Mouse (Mus musculus): ENCODE results near the gene Ube2cbp.

Gene Ube2cbp

DNA sequence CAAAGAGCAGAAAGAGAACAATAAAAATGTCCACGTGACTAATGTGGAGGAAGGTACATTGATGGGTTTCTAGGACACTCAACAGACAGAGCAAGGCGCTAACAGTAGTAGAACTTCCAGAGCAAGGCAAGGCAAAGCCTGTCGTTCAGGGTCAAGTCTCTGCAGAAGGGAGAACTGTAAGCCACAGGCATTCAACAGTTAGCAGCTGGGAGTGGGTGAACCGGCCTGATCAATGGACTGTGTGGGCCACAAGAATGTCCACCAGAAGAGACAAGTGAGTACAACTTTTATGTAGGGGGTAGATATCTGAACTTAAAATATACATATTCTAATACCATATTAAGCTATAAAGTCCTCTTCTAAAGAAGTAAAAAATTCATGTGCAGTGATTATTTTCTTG is 41.4 kb downstream of the Ube2cbp start:
- no peak for DNase-seq

DNA sequence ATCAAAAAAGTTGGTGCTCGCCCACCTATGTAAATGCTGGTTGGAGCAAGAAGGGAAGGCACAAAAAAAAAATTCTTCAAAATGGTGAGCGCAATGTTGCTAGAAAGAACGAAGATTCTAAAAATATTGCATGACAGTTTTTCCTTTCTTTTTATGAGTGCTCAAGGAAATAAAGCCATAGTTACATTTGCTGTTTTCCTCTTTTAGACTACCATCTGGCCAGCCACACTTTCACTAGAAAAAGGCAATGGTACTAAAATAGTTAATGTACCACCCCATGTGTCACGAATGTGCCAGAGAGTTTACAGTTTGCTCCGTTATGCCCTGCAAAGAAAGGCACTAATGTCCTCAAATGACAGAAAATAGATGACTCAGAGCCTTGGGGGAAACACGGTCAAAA is 45.4 kb downstream of the Ube2cbp start:
- no peak for DNase-seq

DNA sequence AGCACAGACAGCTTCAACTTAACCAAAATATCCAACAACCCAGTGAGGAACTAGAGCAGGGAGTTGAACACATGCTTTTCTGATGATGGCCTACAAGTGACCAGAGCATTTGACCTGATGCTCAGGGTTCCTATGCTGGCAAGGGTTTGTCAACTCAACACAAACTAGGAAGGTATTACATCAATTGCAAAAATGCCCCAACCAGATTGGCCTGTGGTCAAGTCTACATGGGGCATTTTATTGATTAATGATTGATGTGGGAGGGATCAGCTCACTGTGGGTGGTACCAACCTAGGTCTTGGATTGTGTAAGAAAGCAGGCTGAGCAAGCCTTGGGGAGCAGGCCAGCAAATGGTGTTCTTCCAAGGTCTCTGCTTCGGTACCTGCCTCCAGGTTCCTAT is 46.8 kb downstream of the Ube2cbp start:
- DNase-seq, result no peak

DNA sequence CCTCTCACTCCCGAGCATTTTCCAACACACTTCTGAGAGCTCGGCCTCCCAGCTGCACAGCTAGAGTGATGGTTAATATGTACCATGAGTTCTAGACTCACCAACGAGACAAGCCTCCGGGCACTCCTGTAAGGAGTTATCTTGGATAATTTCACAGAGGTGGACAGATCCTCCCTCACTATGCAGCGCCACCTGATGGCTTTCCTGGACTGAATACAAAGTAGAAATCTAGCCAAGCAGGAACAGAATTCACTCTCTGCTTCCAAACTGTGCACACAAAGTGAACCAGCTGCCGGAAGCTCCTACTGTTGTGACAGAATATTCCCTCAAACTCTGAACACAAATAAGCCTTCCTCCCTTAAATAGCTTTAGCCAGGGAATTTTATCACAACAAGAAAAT is 69.0 kb downstream of the Ube2cbp start:
- DNase-seq, result no peak

DNA sequence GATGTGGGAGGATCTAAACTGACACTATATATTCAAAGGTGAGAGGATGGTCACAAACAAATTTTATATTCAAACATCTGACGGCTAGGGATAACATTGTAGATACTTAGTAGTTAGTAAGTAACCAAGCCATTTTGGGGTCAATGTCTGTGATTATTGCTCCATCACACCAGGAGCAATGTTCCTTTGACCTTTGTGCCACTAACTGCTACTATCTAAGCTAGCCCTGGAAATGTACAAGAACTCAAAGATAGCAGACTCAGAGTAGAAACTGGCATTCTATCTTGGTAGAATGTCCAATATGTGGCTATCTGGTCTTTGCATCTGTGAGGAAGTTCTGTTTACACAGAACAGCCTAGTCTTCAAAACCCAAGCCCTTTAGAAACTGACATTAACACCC is 69.7 kb downstream of the Ube2cbp start:
- DNase-seq, result no peak

DNA sequence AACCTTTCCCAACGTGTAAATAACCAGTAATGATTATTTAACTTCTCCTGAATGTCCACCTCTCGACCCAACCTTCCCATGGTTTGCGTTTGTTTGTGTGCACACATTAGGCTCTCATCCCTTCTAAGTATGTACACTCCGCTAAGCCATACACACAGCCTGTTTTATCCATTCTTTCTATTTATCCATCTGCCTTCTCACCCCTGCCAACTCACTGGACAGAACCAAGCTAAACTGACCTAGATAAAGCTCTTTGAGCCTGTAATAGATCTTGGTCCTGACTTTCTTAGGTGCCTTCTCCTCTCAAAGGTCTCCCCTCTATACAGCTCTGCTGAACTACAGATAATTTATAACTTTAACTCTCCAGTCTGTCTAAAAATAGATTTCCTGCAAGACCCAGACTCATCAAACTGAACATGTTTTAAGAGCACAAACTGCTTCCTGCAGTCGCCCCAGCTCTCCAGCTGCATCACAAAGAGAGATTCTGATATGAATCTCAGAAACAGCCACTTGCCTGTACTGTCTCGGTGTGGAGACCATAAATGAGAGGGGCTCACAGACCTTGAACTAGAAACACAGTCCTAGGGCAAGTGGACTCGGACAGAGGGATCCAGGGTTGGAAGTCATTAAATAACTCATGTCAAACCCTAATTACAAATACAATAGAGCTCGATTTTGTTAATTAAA is 71.0 kb downstream of the Ube2cbp start:
- no peak for DNase-seq

DNA sequence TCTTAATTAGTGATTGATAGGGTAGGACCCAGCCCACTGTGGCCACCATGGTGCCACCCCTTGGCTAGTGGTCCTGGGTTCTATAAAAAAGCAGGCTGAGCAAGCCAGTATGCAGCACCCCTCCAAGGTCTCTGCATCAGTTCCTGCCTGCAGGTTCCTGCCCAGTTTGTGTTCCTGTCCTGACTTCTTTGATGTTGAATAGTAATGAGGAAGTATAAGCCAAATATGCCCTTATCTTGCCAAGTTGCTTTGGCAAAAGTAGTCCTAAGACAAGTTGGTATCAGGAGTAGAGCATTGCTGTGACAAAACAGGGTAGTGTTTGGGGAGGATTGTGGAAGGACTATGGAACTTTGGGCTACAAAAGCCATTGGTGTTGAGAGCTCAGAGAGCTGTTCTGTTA is 73.3 kb downstream of the Ube2cbp start:
- DNase-seq, result no peak

DNA sequence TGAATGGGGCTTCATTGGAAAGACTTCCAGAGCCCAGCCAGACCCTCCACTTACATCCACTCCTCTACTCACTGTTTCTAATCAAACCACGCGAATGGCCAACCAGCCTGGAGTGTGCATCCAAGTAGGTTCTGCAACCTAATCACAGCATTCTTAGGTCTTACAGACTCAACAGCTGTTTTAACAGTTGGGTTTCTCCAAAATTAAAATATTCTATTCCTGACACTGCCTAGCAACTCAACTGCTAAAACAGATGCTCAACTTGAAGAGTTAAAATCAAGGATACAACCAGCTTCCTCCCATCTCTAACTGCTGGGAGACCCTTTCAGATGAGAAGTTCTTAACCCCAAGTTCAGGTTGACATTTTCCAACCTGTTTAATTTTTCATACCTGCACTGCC is 74.0 kb downstream of the Ube2cbp start:
- DNase-seq, result no peak

DNA sequence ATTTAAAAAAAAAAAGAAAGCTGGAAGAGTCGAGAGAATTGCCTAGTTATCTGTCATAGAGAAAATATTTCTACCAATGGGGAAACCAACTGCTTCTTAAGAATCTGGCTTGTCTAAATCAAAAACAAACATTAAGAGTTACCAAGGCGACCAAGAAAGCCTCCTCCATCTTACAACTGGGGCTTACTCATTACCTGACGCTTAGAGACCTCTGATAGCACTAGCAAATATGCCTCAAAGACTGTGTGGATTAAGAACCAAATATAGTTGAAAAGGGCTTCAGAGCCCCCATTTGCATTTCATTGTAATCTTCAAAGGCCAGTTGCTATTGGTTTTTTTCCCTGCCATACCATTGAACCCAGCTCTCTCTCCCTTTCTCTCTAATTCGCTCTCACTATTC is 76.2 kb downstream of the Ube2cbp start:
- no peak for DNase-seq

DNA sequence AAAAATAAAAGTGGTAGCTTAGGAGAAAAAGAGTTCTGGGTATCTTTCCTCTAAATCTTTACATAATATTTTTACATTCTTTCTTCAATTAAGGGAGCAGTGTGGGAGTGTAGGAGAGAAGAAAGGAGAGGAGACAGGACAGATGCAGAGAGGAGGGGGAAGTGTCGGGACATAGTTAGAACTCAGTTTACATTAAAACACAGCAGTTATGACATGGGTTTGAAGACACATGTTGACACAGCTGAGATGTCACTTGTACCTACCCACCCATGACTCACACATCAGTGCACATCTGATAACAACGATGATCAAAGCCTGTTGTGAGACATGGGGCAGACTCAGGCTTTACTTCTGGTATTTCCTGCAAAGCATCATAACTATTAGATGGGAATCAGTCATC is 87.8 kb downstream of the Ube2cbp start:
- no peak for DNase-seq

DNA sequence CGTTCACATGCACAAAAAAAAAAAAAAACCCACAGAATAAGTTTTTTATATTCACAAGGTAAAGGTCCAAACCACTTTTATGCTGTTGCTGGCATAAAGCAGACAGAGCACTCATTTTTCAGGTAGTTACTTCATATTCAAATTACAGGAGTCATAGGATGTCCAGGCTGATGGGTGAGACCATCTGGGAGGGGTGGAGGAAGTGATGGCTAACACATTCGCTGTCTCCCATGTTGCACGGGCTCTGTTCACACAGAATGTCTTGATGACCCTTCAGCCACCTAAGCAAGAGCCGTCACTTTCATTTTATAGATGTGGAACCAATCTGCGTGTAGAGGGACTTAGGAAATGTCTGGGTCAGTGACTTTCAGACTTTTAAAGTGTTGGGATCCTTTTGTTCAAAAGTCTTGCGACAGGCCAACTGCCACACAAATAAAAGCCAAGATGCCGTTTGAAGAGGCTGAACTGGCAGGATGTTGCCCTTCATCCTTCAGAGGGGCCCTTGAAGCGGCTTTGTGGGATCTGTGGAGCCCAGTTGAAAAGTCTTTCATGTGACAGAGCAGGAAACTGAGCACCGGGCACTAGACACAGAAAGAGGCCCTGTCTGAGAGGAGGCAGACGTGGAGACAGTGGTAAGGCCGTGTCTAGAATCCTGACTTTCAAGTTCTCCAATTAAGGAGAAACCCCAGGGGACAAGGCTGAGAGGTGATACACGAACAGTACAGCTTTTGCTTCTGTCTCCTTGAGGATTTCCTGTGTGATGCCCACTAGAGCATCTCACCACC is 91.8 kb downstream of the Ube2cbp start:
- no peak for DNase-seq

DNA sequence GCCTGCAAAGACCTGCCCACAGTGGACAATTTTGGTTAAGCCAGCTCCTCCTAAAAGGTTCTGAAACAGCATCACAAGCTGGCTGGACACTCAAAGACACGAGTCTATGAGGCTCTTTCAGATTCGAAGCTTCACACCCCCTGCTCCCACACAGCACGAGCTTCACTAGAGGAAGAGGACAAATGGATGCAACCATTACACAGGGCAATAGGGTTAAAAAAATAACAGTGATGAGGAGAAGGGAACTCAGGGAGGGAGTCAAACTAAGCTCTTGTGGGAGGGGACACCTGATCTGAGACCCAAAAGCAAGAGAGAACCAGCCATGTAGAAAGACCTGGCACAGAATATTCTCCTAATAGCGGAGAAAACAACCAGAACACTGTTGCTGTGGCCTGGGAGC is 95.5 kb downstream of the Ube2cbp start:
- DNase-seq, result no peak

DNA sequence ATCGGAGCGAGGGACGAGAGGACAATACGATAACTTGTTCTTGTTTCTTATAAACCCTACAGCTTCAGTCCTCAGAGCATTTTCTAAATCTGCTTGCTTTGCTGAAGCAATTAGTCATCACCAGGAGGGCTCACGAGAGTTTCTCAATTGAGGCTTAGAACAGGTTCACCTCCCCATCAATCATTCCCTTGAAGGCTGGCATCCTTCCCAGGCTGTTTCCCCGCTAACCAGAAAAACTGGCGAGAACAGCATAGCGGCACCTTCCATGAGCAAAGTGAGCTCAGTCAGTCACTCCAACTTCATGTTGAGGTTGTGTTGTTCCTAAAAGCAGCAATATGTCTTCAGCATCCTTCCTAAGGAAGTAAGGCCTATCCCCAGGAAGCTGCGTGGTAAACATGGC is 104.2 kb downstream of the Ube2cbp start:
- no peak for DNase-seq

DNA sequence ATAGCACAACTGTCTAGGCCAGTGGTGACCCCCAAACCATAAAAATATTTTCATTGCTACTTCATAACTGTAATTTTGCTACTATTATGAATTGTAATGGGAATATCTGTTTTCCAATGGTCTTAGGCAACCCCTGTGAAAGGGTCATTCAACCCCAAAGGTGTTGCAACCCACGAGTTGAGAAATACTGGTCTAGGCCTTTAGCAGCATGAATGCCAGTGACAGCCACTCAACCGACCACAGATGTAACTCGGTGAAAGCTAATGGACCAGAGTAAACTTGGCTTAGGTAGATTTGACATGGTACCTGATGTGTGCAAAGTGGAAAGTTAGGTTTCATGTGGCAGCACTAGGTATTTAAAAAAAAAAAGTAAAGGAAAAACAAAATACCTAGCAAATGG is 108.9 kb downstream of the Ube2cbp start:
- no peak for DNase-seq

DNA sequence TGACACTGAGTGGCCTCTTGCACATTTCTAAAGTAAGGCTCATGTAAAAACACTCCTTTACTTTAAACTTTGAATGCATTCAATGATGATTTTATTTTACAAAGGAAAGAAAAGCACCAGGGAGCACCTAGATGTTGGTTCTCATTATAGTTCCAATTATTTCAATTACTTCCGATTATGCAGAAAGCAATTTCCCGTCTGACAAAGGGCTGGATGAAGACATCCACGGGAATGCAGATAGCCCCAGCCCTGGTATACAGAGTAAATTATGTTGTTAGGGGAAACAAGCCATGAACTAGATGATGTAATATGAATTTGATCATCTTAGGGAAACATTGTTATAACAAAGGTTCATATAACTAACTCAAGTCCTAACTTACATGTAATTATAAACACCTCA is 113.3 kb downstream of the Ube2cbp start:
- DNase-seq, result no peak

DNA sequence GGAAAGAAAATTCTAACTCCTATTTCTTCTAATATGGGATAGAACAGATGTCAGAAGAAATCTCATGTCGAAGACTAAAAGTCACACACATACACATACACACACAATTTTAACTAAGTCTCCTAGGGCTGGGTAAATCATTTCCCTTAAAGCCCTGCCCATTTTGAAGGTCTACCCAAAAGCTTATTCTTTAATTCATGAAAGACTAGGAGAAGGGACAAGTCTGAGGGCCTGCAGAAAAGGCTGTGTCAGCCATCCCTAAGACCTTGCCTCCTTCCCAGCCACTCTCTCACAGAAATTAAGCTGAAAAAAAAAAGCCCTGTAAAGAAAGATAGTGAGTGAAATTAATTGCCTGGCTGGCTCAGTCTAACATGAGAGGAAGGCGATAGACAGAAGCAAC is 128.0 kb downstream of the Ube2cbp start:
- DNase-seq, result no peak

DNA sequence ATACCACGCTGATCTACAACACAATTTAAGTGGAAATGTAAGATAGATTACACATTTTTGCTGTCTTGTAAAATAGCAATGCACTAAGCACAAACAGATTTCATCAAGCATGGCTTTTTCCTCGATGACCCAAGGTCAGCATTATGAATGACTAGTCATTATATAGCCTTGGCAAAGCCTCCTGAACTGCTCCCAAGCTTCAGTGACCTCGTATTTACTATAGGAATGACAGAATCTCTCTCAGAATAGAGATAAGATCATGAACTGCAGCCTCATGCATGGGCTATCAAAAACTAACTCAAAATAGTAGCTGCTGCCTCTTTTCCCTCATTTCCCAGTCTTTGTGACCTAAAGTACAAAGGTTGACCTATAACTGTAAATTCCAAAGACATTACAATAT is 128.4 kb downstream of the Ube2cbp start:
- no peak for DNase-seq

DNA sequence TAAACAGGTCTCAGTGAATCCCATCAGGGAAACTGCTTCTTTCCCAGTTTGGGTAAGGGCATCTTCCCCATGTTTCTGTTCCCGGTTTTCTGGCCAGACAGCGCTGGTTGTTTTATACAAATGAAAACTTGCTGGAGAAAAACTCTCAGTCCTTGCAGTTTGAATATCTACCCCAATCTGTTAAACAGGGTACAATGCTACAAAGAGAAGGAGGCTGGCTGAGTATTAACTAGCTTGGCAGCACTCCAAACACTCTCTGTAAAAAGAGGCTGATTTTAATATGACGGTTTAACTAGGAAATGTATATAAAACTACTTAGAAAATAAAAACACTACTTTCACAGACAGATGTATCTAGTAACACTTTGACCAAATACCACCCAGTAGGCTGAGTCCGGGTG is 129.2 kb downstream of the Ube2cbp start:
- no peak for DNase-seq

DNA sequence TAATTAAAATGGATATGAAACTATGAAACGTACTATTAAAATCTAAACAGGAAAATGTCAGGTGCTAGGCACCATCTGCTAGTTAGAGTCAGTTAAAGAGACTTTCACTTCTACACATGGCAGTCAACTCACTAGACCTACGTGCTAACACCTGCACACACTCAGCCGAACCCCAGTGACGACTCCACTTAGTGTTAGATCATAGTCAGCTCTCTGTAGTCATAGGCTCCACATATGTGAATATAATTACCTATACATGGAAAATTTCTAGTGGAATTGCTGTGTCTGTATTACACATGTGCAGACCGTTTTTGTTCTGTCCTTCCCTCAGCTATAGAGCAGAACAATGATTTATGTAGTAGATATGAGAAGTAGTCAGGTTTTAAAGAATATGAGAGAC is 130.4 kb downstream of the Ube2cbp start:
- no peak for DNase-seq

DNA sequence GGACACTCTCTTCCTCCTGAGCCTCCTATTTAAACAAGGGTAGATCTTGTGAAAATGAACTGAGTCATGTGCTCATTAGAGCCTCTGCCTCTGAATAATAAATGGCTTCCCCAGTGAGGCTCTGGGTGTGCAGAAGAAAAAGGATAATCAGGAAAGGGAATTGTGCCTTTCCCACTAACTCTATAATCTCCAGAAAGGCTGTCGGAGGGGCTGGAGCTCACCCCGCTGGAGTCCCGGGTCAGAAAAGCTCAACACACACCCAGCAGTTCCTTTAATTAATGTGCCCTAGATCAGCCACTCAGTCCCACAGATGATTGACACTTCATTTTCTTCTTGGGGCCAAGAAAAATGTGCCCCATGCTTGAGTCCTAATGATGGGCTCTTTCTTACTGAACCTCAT is 134.2 kb downstream of the Ube2cbp start:
- DNase-seq, result no peak

DNA sequence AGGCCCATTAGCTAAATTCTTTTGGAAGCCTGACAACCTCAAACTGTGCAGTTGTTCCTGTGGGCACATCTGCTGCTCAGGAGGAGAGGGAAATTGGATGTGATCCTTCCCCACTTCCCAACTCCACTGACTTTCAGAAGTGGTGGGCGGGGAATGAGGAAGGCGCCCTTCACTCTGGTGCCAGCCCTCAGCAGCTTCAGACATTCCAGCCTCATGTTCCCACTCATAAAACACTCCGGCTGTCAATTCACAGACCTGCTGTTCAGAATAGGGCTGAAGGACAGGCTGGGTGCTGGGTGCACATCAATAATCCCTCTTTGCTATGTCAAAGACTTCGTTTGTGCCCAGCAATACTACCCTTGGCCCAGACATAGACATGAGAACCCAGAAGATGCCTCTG is 136.5 kb downstream of the Ube2cbp start:
- no peak for DNase-seq

DNA sequence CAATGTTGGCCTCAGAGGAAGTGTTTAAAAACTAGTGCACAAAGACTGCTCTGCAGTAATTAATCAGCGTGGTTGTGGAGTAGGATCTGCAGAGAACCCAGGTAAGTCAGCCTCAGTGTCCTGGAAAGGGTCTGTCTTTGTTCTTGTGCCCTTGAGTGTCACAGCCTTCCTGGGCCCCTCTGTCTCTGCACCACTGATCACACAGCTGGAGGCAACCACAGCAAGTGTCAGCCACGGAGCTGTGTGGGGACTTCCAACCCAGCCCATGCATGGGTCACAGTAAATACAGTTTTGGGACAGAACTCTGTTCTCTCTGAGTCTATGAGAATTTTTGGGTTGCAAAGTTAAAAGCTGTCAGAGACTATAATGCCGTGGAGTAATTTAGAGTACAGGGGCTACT is 137.4 kb downstream of the Ube2cbp start:
- DNase-seq, result no peak

DNA sequence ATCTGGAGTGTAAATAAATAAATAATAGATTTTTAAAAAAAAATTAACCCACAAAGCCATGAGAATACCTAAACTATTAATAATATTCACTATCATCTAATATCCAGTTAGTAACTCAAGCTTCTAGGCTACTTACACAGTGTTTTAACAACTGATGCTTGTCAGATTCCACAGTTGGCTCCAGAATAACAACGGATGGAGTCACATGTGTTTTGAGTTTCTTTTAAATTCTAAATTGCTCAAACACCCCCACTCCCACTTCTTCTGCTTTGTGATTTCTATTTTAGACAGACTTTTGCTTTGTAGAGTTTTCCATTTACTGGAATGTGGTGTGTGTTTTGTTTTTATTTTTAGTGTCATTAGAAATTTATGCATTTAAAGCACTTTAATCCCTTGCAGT is 140.0 kb downstream of the Ube2cbp start:
- DNase-seq, result no peak

DNA sequence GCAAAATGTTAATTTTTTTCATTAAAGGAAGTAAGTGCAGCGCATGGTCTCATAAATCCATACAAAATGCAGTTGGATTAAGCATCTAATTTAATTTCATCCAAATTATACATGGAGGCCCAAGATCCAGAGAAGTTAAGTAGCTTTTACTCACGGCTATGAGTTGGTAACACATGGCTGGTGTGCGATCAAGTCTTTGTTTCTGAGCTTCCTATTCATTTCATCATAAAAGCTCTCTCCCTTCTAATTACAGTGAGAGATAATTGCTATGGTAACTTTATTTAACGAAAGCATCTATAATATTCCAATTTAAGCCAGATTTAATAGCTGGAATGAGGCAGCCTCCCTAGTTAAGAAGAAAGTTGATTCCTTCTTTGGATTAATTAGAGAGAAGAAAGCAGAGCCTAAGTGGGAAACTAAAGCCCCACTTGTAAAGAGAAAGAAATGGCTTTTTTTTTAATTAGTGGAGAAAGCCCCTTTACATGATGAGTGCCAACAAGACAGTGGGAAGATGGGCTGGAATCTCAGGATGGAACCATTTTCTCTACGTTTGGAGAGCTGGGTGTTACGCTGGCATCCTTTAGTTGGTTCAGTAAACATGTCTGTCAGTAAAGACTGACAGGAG is 145.1 kb downstream of the Ube2cbp start:
- no peak for DNase-seq

DNA sequence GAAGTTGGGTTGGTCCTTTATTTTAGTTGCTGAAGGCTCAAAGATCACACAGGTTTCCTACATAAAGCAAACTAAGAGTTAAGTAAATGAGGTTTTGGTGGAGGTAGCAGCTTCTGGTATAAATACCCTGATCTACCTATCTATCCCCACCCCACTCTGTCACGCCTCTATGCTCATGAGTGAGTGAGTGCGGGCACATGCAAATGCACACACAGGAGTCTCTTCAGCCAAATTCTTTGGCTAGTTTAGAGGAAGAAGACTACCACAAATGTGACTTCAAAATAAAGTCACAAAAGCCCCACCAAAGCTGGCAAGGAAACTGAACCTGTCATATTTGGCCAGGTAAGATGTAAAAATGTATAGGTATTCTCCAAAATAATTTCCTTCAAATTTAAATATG is 149.1 kb downstream of the Ube2cbp start:
- no peak for DNase-seq
